Mouse (Mus musculus) lung, adult 18-20 months (tissue): ENCODE data around the gene Ebf1.

Experiments
- DNase-seq, 2 experiments: peaks; one replicate each; pipeline ENCODE4 v3.0.0; 2022; ENCODE audit warnings: mixed read lengths in 2 of 2

Gene Ebf1

GRCm38 (mm10) chr11:44619131-44619886 is 2.2 kb downstream of the Ebf1 start:
- DNase-seq: no peak

GRCm38 (mm10) chr11:44619887-44620693 is 3.0 kb downstream of the Ebf1 start:
- DNase-seq: no peak

GRCm38 (mm10) chr11:44620694-44621446 is 3.8 kb downstream of the Ebf1 start:
- no peak for DNase-seq

- no peak for DNase-seq
These were observed 4.5 kb downstream of the Ebf1 start for GRCm38 (mm10) chr11:44621615-44622014.

GRCm38 (mm10) chr11:44622023-44622731 is 5.1 kb downstream of the Ebf1 start:
- peak in 1 of 2 experiments; percentile 15 for DNase-seq

GRCm38 (mm10) chr11:44624564-44624963 is 7.4 kb downstream of the Ebf1 start:
- no peak for DNase-seq

- no peak for DNase-seq
These were observed 8.9 kb downstream of the Ebf1 start for GRCm38 (mm10) chr11:44626065-44626464.

GRCm38 (mm10) chr11:44628412-44628811 is 11.3 kb downstream of the Ebf1 start:
- DNase-seq: no peak

GRCm38 (mm10) chr11:44632064-44632968 is 15.2 kb downstream of the Ebf1 start:
- no peak for DNase-seq

- no peak for DNase-seq
These were observed 16.0 kb downstream of the Ebf1 start for GRCm38 (mm10) chr11:44633001-44633693.

- no peak for DNase-seq
These were observed 17.6 kb downstream of the Ebf1 start for GRCm38 (mm10) chr11:44634552-44635193.

GRCm38 (mm10) chr11:44636241-44636640 is 19.1 kb downstream of the Ebf1 start:
- DNase-seq: no peak

GRCm38 (mm10) chr11:44638193-44638754 is 21.2 kb downstream of the Ebf1 start:
- no peak for DNase-seq

- no peak for DNase-seq
These were observed 24.4 kb downstream of the Ebf1 start for GRCm38 (mm10) chr11:44641496-44641895.

GRCm38 (mm10) chr11:44654340-44655019 is 37.4 kb downstream of the Ebf1 start:
- DNase-seq: no peak

- no peak for DNase-seq
These were observed 38.4 kb downstream of the Ebf1 start for GRCm38 (mm10) chr11:44655468-44655867.

- DNase-seq: no peak
These were observed 39.8 kb downstream of the Ebf1 start for GRCm38 (mm10) chr11:44656916-44657315.

GRCm38 (mm10) chr11:44657833-44658395 is 40.8 kb downstream of the Ebf1 start:
- no peak for DNase-seq

GRCm38 (mm10) chr11:44661875-44662274 is 44.8 kb downstream of the Ebf1 start:
- no peak for DNase-seq
